Mouse (Mus musculus): ENCODE data around the gene Nrde2. TPM values are rescaled to one million over a fixed set of nuclear protein-coding genes. Genes with fewer than 3 reads are reported as not detected.
A peak's percentile ranks its signal among the peaks of the same experiment; 100 is the strongest.

Gene Nrde2
- polyA plus RNA-seq, 1 experiment, result 5.4 TPM

- H3K27ac ChIP-seq (ENCODE audit: insufficient read depth, low read depth, low read length), result no peak overlapping the region
- no peak for TF ChIP-seq CTCF (IDR thresholded peaks at IDR 0.05; ENCODE audit: extremely low read depth, insufficient read length, insufficient replicate concordance, low read depth, low read length)
- no peak for TF ChIP-seq POLR2A (IDR thresholded peaks at IDR 0.05; ENCODE audit: low read depth, low read length)
- H3K36me3 ChIP-seq (ENCODE audit: control insufficient read depth, insufficient read depth, low read length), result peaks cover 67% of the 10 kb centered on the region
Measured at GRCm38 (mm10) chr12:100135117-100135516, 24.3 kb downstream of the Nrde2 start.

GRCm38 (mm10) chr12:100134395-100134936 is 25.0 kb downstream of the Nrde2 start:
- H3K36me3 ChIP-seq (ENCODE audit: control insufficient read depth, insufficient read depth, low read length), result peaks cover 66% of the 10 kb centered on the region
- 90% methylated on average over 11 of the region's 11 CpGs for WGBS
- TF ChIP-seq POLR2A (IDR thresholded peaks at IDR 0.05; ENCODE audit: low read depth, low read length) (no peak), CTCF (IDR thresholded peaks at IDR 0.05; ENCODE audit: extremely low read depth, insufficient read length, insufficient replicate concordance, low read depth, low read length) (no peak)

More at GRCm38 (mm10) chr12:100135117-100135516, 24.3 kb downstream of the Nrde2 start:
- Histone ChIP-seq H3K4me3 (ENCODE audit: low read depth, low read length) (no peak overlapping the region), H3K4me1 (ENCODE audit: control insufficient read depth, insufficient read depth, insufficient read length, low read length) (no peaks in the 10 kb centered on the region), H3K27me3 (ENCODE audit: control insufficient read depth, insufficient read depth, low read length) (no peaks in the 10 kb centered on the region)
- WGBS, result 87% methylated on average over 3 of the region's 3 CpGs

GRCm38 (mm10) chr12:100131655-100132054 is 27.8 kb downstream of the Nrde2 start:
- no peaks in the 10 kb centered on the region for H3K27me3 ChIP-seq (ENCODE audit: control insufficient read depth, insufficient read depth, low read length)
- no peak overlapping the region for H3K4me3 ChIP-seq (ENCODE audit: low read depth, low read length)
- no peak overlapping the region for H3K27ac ChIP-seq (ENCODE audit: insufficient read depth, low read depth, low read length)
- 39% methylated on average over 8 of the region's 8 CpGs for WGBS
- peaks cover 4% of the 10 kb centered on the region; the same call in 1 of the 2 replicates for H3K4me1 ChIP-seq (ENCODE audit: control insufficient read depth, insufficient read depth, insufficient read length, low read length)
- peaks cover 58% of the 10 kb centered on the region for H3K36me3 ChIP-seq (ENCODE audit: control insufficient read depth, insufficient read depth, low read length)
- TF ChIP-seq POLR2A (IDR thresholded peaks at IDR 0.05; ENCODE audit: low read depth, low read length), result no peak
- TF ChIP-seq CTCF (IDR thresholded peaks at IDR 0.05; ENCODE audit: extremely low read depth, insufficient read length, insufficient replicate concordance, low read depth, low read length), result peak; percentile 82; the same call in 1 of the 2 replicates

More at GRCm38 (mm10) chr12:100134395-100134936, 25.0 kb downstream of the Nrde2 start:
- H3K27ac ChIP-seq (ENCODE audit: insufficient read depth, low read depth, low read length), result no peak overlapping the region
- H3K27me3 ChIP-seq (ENCODE audit: control insufficient read depth, insufficient read depth, low read length), result no peaks in the 10 kb centered on the region
- H3K4me1 ChIP-seq (ENCODE audit: control insufficient read depth, insufficient read depth, insufficient read length, low read length), result no peaks in the 10 kb centered on the region
- no peak overlapping the region for H3K4me3 ChIP-seq (ENCODE audit: low read depth, low read length)

- Histone ChIP-seq H3K4me1 (ENCODE audit: control insufficient read depth, insufficient read depth, insufficient read length, low read length) (peaks cover 4% of the 10 kb centered on the region; the same call in 1 of the 2 replicates), H3K4me3 (ENCODE audit: low read depth, low read length) (no peak overlapping the region), H3K36me3 (ENCODE audit: control insufficient read depth, insufficient read depth, low read length) (peaks cover 55% of the 10 kb centered on the region), H3K27ac (ENCODE audit: insufficient read depth, low read depth, low read length) (no peak overlapping the region), H3K27me3 (ENCODE audit: control insufficient read depth, insufficient read depth, low read length) (no peaks in the 10 kb centered on the region)
- whole genome bisulfite sequencing, result 91% methylated on average over 9 of the region's 9 CpGs
- TF ChIP-seq POLR2A (IDR thresholded peaks at IDR 0.05; ENCODE audit: low read depth, low read length) (no peak), CTCF (IDR thresholded peaks at IDR 0.05; ENCODE audit: extremely low read depth, insufficient read length, insufficient replicate concordance, low read depth, low read length) (no peak)
Measured at GRCm38 (mm10) chr12:100131167-100131566, 28.3 kb downstream of the Nrde2 start.

GRCm38 (mm10) chr12:100128961-100129360 is 30.5 kb downstream of the Nrde2 start:
- no peak for TF ChIP-seq CTCF (IDR thresholded peaks at IDR 0.05; ENCODE audit: extremely low read depth, insufficient read length, insufficient replicate concordance, low read depth, low read length)
- TF ChIP-seq POLR2A (IDR thresholded peaks at IDR 0.05; ENCODE audit: low read depth, low read length), result no peak
- 86% methylated on average over 8 of the region's 8 CpGs for WGBS
- Histone ChIP-seq H3K4me1 (ENCODE audit: control insufficient read depth, insufficient read depth, insufficient read length, low read length) (peaks cover 4% of the 10 kb centered on the region; the same call in 1 of the 2 replicates), H3K36me3 (ENCODE audit: control insufficient read depth, insufficient read depth, low read length) (peaks cover 64% of the 10 kb centered on the region), H3K27ac (ENCODE audit: insufficient read depth, low read depth, low read length) (no peak overlapping the region), H3K4me3 (ENCODE audit: low read depth, low read length) (no peak overlapping the region), H3K27me3 (ENCODE audit: control insufficient read depth, insufficient read depth, low read length) (no peaks in the 10 kb centered on the region)

- Histone ChIP-seq H3K27me3 (ENCODE audit: control insufficient read depth, insufficient read depth, low read length) (no peaks in the 10 kb centered on the region), H3K27ac (ENCODE audit: insufficient read depth, low read depth, low read length) (peak overlapping the region; percentile 24), H3K36me3 (ENCODE audit: control insufficient read depth, insufficient read depth, low read length) (peaks cover 66% of the 10 kb centered on the region), H3K4me3 (ENCODE audit: low read depth, low read length) (no peak overlapping the region), H3K4me1 (ENCODE audit: control insufficient read depth, insufficient read depth, insufficient read length, low read length) (peaks cover 4% of the 10 kb centered on the region; the same call in 1 of the 2 replicates)
- no peak for TF ChIP-seq CTCF (IDR thresholded peaks at IDR 0.05; ENCODE audit: extremely low read depth, insufficient read length, insufficient replicate concordance, low read depth, low read length)
- no peak for TF ChIP-seq POLR2A (IDR thresholded peaks at IDR 0.05; ENCODE audit: low read depth, low read length)
- WGBS, result 80% methylated on average over 6 of the region's 6 CpGs
Measured at GRCm38 (mm10) chr12:100128522-100128921, 30.9 kb downstream of the Nrde2 start.

GRCm38 (mm10) chr12:100127866-100128480 is 31.5 kb downstream of the Nrde2 start:
- peaks cover 4% of the 10 kb centered on the region; the same call in 1 of the 2 replicates for H3K4me1 ChIP-seq (ENCODE audit: control insufficient read depth, insufficient read depth, insufficient read length, low read length)
- TF ChIP-seq POLR2A (IDR thresholded peaks at IDR 0.05; ENCODE audit: low read depth, low read length) (no peak), CTCF (IDR thresholded peaks at IDR 0.05; ENCODE audit: extremely low read depth, insufficient read length, insufficient replicate concordance, low read depth, low read length) (no peak)
- no peaks in the 10 kb centered on the region for H3K27me3 ChIP-seq (ENCODE audit: control insufficient read depth, insufficient read depth, low read length)
- H3K36me3 ChIP-seq (ENCODE audit: control insufficient read depth, insufficient read depth, low read length), result peaks cover 66% of the 10 kb centered on the region
- peak overlapping the region; percentile 24 for H3K27ac ChIP-seq (ENCODE audit: insufficient read depth, low read depth, low read length)
- 69% methylated on average over 8 of the region's 8 CpGs for WGBS
- H3K4me3 ChIP-seq (ENCODE audit: low read depth, low read length), result no peak overlapping the region

Measured in small intestine, adult 2 months (tissue).